Mouse (Mus musculus) ES-Bruce4 (cell line): ENCODE results near the gene Cbx6. TPM values are rescaled to one million over a fixed set of nuclear protein-coding genes. Genes with fewer than 3 reads are reported as not detected.

Source experiments
- H3K27ac ChIP-seq: 2 replicates; pipeline ENCODE4 v1.5.1; 2012; ENCODE audit warnings: low read length, inconsistent platforms; ENCODE audit not compliant: insufficient read depth
- H3K27me3 ChIP-seq: 2 replicates; pipeline ENCODE4 v1.6.1; 2012; ENCODE audit warnings: mild to moderate bottlenecking, low read length, inconsistent platforms; ENCODE audit not compliant: control insufficient read depth, poor library complexity, insufficient read depth, severe bottlenecking
- H3K36me3 ChIP-seq: 2 replicates; pipeline ENCODE4 v1.6.1; 2012; ENCODE audit warnings: inconsistent platforms, mild to moderate bottlenecking, low read length, moderate library complexity; ENCODE audit not compliant: control insufficient read depth, poor library complexity, insufficient read depth, severe bottlenecking
- H3K4me1 ChIP-seq: one replicate; pipeline ENCODE4 v1.8.1; 2011; ENCODE audit warnings: low read length; ENCODE audit not compliant: control insufficient read depth, insufficient read depth
- H3K4me3 ChIP-seq: 2 replicates; pipeline ENCODE4 v1.5.1; 2011; ENCODE audit warnings: low read depth, mild to moderate bottlenecking, low read length
- H3K9ac ChIP-seq: 2 replicates; pipeline ENCODE4 v1.6.1; 2012; ENCODE audit warnings: low read depth, mild to moderate bottlenecking, inconsistent platforms; ENCODE audit not compliant: poor library complexity, severe bottlenecking
- H3K9me3 ChIP-seq: replicated peaks from 2 replicates; pipeline ENCODE4 v1.6.1; 2012; ENCODE audit warnings: mild to moderate bottlenecking, low read length, inconsistent platforms; ENCODE audit not compliant: control insufficient read depth, poor library complexity, insufficient read depth, severe bottlenecking
- CTCF ChIP-seq: IDR thresholded peaks from one replicate; pipeline ENCODE4 v1.8.1; 2011; ENCODE audit warnings: low read depth, low read length
- EP300 ChIP-seq: IDR thresholded peaks from 2 replicates; pipeline ENCODE4 v1.6.1; 2011; ENCODE audit warnings: low read depth, low read length; ENCODE audit not compliant: insufficient read depth
- POLR2A ChIP-seq: IDR thresholded peaks from one replicate; pipeline ENCODE4 v1.8.1; 2011; ENCODE audit warnings: low read length; ENCODE audit not compliant: insufficient read depth
- polyA plus RNA-seq: library from polyadenylated mRNA; stranded (reverse); fragments of >200 nt; gene quantifications from 2 replicates; pipeline ENCODE4 v1.2.4, GENCODE M21; 2011; ENCODE audit warnings: low read depth; ENCODE audit not compliant: missing spikeins, insufficient read depth, insufficient read length

Cbx6 gene
- polyA plus RNA-seq, 1 experiment, result 25.7 TPM

- H3K36me3 ChIP-seq, result no peaks in the 10 kb centered on the region
- H3K4me3 ChIP-seq, result no peak overlapping the region
- no peak overlapping the region for H3K27ac ChIP-seq
- peaks cover 6% of the 10 kb centered on the region; the same call in 1 of the 2 replicates for H3K27me3 ChIP-seq
- H3K9me3 ChIP-seq, result no peaks in the 10 kb centered on the region
- no peaks in the 10 kb centered on the region for H3K4me1 ChIP-seq
- H3K9ac ChIP-seq, result no peak overlapping the region
- TF ChIP-seq POLR2A (no peak), CTCF (no peak), EP300 (no peak)
These were observed 25.8 kb downstream of the Cbx6 start for GRCm38 (mm10) chr15:79808658-79809057.

DNA sequence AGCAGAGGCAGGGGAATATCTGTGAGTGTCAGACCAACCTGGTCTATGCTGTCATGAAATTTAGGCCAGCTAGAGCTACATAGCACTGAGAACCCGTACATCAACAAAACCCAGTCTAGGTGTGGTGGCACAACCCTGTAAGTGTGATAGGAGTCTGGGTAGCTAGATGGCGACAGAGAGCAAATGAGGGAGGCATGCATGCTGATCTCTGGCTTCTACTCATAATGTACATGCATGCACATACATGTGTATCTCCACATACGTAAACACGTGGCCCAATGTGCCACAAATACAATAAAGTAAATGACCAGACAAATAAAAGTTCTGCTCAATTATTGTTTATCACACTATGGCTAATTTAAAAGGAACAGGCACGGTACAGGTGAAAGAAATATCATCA, 26.4 kb downstream of the Cbx6 start:
- Histone ChIP-seq H3K4me1 (no peaks in the 10 kb centered on the region), H3K27me3 (peaks cover 8% of the 10 kb centered on the region; the same call in 1 of the 2 replicates), H3K36me3 (no peaks in the 10 kb centered on the region), H3K9me3 (no peaks in the 10 kb centered on the region), H3K4me3 (no peak overlapping the region), H3K9ac (no peak overlapping the region), H3K27ac (no peak overlapping the region)
- TF ChIP-seq POLR2A (no peak), CTCF (peak; percentile 58)

GRCm38 (mm10) chr15:79807050-79807449, 27.4 kb downstream of the Cbx6 start:
- TF ChIP-seq CTCF, result no peak
- TF ChIP-seq POLR2A, result no peak
- TF ChIP-seq EP300, result no peak
- Histone ChIP-seq H3K36me3 (no peaks in the 10 kb centered on the region), H3K4me1 (no peaks in the 10 kb centered on the region), H3K4me3 (no peak overlapping the region), H3K27me3 (peaks cover 14% of the 10 kb centered on the region), H3K9me3 (no peaks in the 10 kb centered on the region), H3K27ac (no peak overlapping the region), H3K9ac (no peak overlapping the region)

- Histone ChIP-seq H3K9ac (no peak overlapping the region), H3K27ac (no peak overlapping the region)
These were observed 29.2 kb downstream of the Cbx6 start for GRCm38 (mm10) chr15:79805246-79805645.

DNA sequence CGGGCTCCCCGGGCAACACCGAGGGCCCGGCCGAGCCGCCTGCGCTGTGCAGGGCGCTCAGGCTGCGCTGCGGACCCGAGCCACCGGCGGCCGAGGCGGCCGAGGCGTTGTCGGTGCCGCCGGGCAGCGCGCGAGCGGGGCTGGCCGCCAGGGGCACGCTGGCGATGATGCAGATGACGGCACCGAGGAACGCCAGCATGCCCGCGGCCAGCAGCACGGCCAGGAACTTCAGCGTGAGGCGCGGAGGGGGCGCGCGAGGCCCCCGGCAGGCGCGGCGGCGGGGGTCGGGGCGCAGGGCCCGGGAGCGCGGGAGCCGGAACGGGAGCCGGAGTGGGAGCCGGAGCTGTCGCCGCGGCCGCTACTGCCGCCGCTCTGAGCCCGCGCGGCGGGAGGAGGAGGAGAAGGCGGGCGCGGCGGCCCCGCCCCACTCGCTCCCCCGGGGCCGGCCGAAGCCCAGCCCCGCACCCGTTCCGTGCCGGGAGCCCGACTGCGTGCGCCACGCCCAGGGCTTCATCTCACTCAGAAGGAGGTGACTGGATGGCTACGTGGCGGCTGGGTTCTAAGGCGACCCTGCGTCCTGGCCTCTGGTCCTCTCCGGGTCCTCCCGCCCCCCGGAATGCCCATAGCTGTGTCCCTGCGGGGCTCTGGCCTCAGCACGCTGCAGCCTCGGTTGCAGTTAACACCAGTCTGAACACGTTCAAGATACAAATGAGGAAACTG, 30.0 kb downstream of the Cbx6 start, which contains the start of gene Nptxr:
TSS of gene Nptxr (minus strand) at position 415 of the 720 bp plus-strand sequence.
- H3K9ac ChIP-seq, result peak within 1 kb of the TSS; percentile 73
- peak within 1 kb of the TSS; percentile 61 for H3K4me3 ChIP-seq
- peaks cover 14% of the 10 kb centered on the region for H3K27me3 ChIP-seq
- no peaks in the 10 kb centered on the region for H3K9me3 ChIP-seq
- H3K4me1 ChIP-seq, result no peaks in the 10 kb centered on the region
- TF ChIP-seq CTCF (no peak), EP300 (no peak), POLR2A (no peak)
- no peaks in the 10 kb centered on the region for H3K36me3 ChIP-seq
- H3K27ac ChIP-seq, result no peak within 1 kb of the TSS

More at GRCm38 (mm10) chr15:79805246-79805645, 29.2 kb downstream of the Cbx6 start:
- Histone ChIP-seq H3K9me3 (no peaks in the 10 kb centered on the region), H3K4me3 (peak overlapping the region; percentile 22), H3K27me3 (peaks cover 14% of the 10 kb centered on the region), H3K36me3 (no peaks in the 10 kb centered on the region), H3K4me1 (no peaks in the 10 kb centered on the region)
- TF ChIP-seq POLR2A (no peak), CTCF (no peak), EP300 (no peak)

GRCm38 (mm10) chr15:79803533-79804351, 30.7 kb downstream of the Cbx6 start:
- H3K4me1 ChIP-seq, result no peaks in the 10 kb centered on the region
- H3K9me3 ChIP-seq, result no peaks in the 10 kb centered on the region
- peak overlapping the region; percentile 73 for H3K9ac ChIP-seq
- no peak overlapping the region for H3K27ac ChIP-seq
- no peaks in the 10 kb centered on the region for H3K36me3 ChIP-seq
- TF ChIP-seq CTCF (no peak), EP300 (no peak), POLR2A (no peak)
- peak overlapping the region; percentile 61 for H3K4me3 ChIP-seq
- H3K27me3 ChIP-seq, result peaks cover 14% of the 10 kb centered on the region
